Mouse (Mus musculus): ENCODE data around the gene Aknad1. TPM values are rescaled to one million over a fixed set of nuclear protein-coding genes. Genes with fewer than 3 reads are reported as not detected.

The Aknad1 gene
- under 0.01 TPM in 1 of 2 replicates, not detected in the other for total RNA-seq (2014; rRNA removed)
- polyA plus RNA-seq (2015; fragmentation: Nextera tagmentation; extraction: Ambion mirVana): not detected in 2 replicates

- DNase-seq (no peak), ATAC-seq (no peak)
- H3K27ac ChIP-seq (ENCODE audit: low read depth, low read length): no peak within 1 kb of the TSS
- no peak within 1 kb of the TSS for H3K4me3 ChIP-seq (ENCODE audit: low read depth, low read length)
- no peaks in the 10 kb centered on the region for H3K36me3 ChIP-seq (ENCODE audit: insufficient read depth)
- H3K9ac ChIP-seq: no peak within 1 kb of the TSS
- no peaks in the 10 kb centered on the region for H3K27me3 ChIP-seq (ENCODE audit: insufficient read depth, low read length)
- no peaks in the 10 kb centered on the region for H3K4me1 ChIP-seq (ENCODE audit: insufficient read depth)
- H3K9me3 ChIP-seq (ENCODE audit: low read length): no peaks in the 10 kb centered on the region
- TF ChIP-seq CTCF (IDR thresholded peaks at IDR 0.05; ENCODE audit: low read depth): no peak
- 67% methylated on average over 8 of the region's 8 CpGs for WGBS
- no peak within 1 kb of the TSS for H3K4me2 ChIP-seq (ENCODE audit: low read depth)
Measured at GRCm38 (mm10) chr3:108739045-108739708, at the start of gene Aknad1. Gene Aknad1, plus strand, starts transcription at chr3:108739658.

DNA sequence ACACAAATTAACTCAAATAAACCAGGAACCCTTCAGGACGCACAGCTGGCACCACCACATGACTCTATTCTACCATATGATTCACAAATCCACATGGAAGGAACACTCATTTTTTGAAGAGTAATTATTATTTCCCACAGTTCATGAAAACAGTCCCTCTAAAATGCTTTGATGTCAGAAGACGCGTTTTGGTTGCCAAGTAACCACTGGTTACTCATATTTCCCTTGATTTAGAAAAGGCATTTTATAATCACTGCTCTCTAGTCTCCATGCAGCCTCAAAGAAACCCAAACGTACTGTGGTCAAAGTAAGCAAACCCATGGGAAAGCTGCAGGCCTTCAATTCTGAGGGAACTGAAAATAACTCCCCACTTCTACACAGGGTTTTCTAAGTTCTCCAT is 49.5 kb upstream of the Aknad1 start:
- Histone ChIP-seq H3K36me3 (ENCODE audit: insufficient read depth) (peaks cover 17% of the 10 kb centered on the region), H3K9ac (no peak overlapping the region), H3K4me3 (ENCODE audit: low read depth, low read length) (no peak overlapping the region), H3K9me3 (ENCODE audit: low read length) (no peaks in the 10 kb centered on the region), H3K27ac (ENCODE audit: low read depth, low read length) (no peak overlapping the region), H3K4me2 (ENCODE audit: low read depth) (no peak overlapping the region), H3K27me3 (ENCODE audit: insufficient read depth, low read length) (no peaks in the 10 kb centered on the region), H3K4me1 (ENCODE audit: insufficient read depth) (no peaks in the 10 kb centered on the region)
- TF ChIP-seq CTCF (IDR thresholded peaks at IDR 0.05; ENCODE audit: low read depth): no peak
- 47% methylated on average over 4 of the region's 4 CpGs for WGBS
- DNase-seq (peak; percentile 7), ATAC-seq (peak; percentile 55)

GRCm38 (mm10) chr3:108694321-108694720 is 45.1 kb upstream of the Aknad1 start:
- no peaks in the 10 kb centered on the region for H3K27me3 ChIP-seq (ENCODE audit: insufficient read depth, low read length)
- DNase-seq: no peak
- H3K27ac ChIP-seq (ENCODE audit: low read depth, low read length): no peak overlapping the region
- H3K9me3 ChIP-seq (ENCODE audit: low read length): no peaks in the 10 kb centered on the region
- H3K4me1 ChIP-seq (ENCODE audit: insufficient read depth): no peaks in the 10 kb centered on the region
- H3K36me3 ChIP-seq (ENCODE audit: insufficient read depth): peaks cover 12% of the 10 kb centered on the region
- WGBS: 90% methylated on average over 9 of the region's 9 CpGs
- no peak overlapping the region for H3K4me3 ChIP-seq (ENCODE audit: low read depth, low read length)
- ATAC-seq: no peak
- no peak overlapping the region for H3K4me2 ChIP-seq (ENCODE audit: low read depth)
- H3K9ac ChIP-seq: no peak overlapping the region
- TF ChIP-seq CTCF (IDR thresholded peaks at IDR 0.05; ENCODE audit: low read depth): no peak

DNA sequence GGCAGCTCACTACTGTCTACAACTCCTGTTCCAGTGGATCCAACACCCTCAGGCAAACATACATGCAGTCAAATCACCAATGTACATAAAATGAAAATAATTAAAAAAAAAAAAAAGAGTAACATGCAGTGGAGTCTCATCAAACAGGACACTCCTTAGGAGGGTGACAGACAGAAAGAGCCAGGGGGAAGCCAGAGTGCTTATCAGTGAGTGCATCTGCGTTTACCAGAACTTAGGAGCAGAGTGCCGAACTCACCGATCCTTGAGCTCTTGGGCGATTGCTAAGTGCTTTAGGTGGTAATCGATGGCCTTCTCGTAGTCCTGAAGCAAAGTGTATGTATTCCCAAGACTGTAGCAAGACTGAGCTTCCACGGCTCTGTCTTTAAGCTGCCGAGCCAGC is 40.8 kb upstream of the Aknad1 start:
- DNase-seq (no peak), ATAC-seq (no peak)
- Histone ChIP-seq H3K27ac (ENCODE audit: low read depth, low read length) (no peak overlapping the region), H3K9ac (no peak overlapping the region), H3K27me3 (ENCODE audit: insufficient read depth, low read length) (no peaks in the 10 kb centered on the region), H3K9me3 (ENCODE audit: low read length) (no peaks in the 10 kb centered on the region), H3K4me1 (ENCODE audit: insufficient read depth) (no peaks in the 10 kb centered on the region), H3K4me2 (ENCODE audit: low read depth) (no peak overlapping the region), H3K4me3 (ENCODE audit: low read depth, low read length) (no peak overlapping the region), H3K36me3 (ENCODE audit: insufficient read depth) (peaks cover 22% of the 10 kb centered on the region)
- 96% methylated on average over 8 of the region's 8 CpGs for WGBS
- TF ChIP-seq CTCF (IDR thresholded peaks at IDR 0.05; ENCODE audit: low read depth): no peak

DNA sequence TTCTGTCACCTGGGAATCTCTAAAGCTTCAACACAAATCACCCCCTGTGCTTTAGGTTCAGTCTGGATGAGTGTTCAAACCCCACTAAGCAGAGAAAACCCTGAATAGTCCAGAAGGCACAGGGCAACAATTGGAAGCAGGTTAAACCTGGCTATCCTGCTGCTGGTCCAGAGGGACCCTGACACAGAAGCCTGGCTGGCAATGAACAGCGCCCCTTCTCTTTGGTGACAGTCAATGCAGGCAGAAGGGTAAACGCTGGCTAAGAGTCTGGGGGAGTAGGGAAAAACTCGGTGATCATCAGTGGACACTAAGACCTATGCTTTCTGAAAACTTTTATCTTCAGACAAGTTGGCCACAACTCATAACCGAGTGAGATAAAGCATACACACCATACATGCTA is 39.7 kb upstream of the Aknad1 start:
- DNase-seq: no peak
- H3K27ac ChIP-seq (ENCODE audit: low read depth, low read length): no peak overlapping the region
- no peaks in the 10 kb centered on the region for H3K4me1 ChIP-seq (ENCODE audit: insufficient read depth)
- WGBS: 95% methylated on average over 4 of the region's 4 CpGs
- H3K9ac ChIP-seq: no peak overlapping the region
- H3K36me3 ChIP-seq (ENCODE audit: insufficient read depth): peaks cover 22% of the 10 kb centered on the region
- H3K9me3 ChIP-seq (ENCODE audit: low read length): no peaks in the 10 kb centered on the region
- no peaks in the 10 kb centered on the region for H3K27me3 ChIP-seq (ENCODE audit: insufficient read depth, low read length)
- TF ChIP-seq CTCF (IDR thresholded peaks at IDR 0.05; ENCODE audit: low read depth): no peak
- no peak overlapping the region for H3K4me3 ChIP-seq (ENCODE audit: low read depth, low read length)
- no peak for ATAC-seq
- H3K4me2 ChIP-seq (ENCODE audit: low read depth): no peak overlapping the region

- ATAC-seq (no peak), DNase-seq (peak; percentile 26)
- no peak overlapping the region for H3K4me2 ChIP-seq (ENCODE audit: low read depth)
- peaks cover 22% of the 10 kb centered on the region for H3K36me3 ChIP-seq (ENCODE audit: insufficient read depth)
- WGBS: 91% methylated on average over 1 of the region's 1 CpGs
- H3K27ac ChIP-seq (ENCODE audit: low read depth, low read length): no peak overlapping the region
- H3K4me3 ChIP-seq (ENCODE audit: low read depth, low read length): no peak overlapping the region
- H3K9ac ChIP-seq: no peak overlapping the region
- no peaks in the 10 kb centered on the region for H3K27me3 ChIP-seq (ENCODE audit: insufficient read depth, low read length)
- no peaks in the 10 kb centered on the region for H3K9me3 ChIP-seq (ENCODE audit: low read length)
- TF ChIP-seq CTCF (IDR thresholded peaks at IDR 0.05; ENCODE audit: low read depth): peak; percentile 65
- H3K4me1 ChIP-seq (ENCODE audit: insufficient read depth): no peaks in the 10 kb centered on the region
Measured at GRCm38 (mm10) chr3:108701256-108701655, 38.2 kb upstream of the Aknad1 start.

DNA sequence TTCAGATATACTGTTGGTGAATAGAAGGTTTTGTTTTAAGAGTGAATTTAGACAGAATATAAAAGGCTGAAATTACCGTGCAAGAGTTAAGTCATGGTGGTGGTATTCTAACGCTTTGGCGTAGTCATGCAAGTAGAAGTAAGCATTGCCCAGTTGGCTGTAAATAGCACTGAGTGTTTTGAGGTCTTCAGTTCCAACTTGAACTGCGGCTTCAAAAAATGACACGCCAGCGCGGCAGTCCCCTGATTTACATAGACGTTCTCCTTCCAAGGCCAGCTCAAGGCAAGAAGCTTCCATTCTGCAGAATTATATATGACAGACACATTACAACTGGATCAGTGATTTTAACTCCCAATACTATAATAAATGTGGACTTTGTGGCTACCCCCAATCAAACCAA is 36.7 kb upstream of the Aknad1 start:
- H3K4me3 ChIP-seq (ENCODE audit: low read depth, low read length): no peak overlapping the region
- H3K4me2 ChIP-seq (ENCODE audit: low read depth): no peak overlapping the region
- no peak for DNase-seq
- no peak overlapping the region for H3K27ac ChIP-seq (ENCODE audit: low read depth, low read length)
- peaks cover 17% of the 10 kb centered on the region for H3K36me3 ChIP-seq (ENCODE audit: insufficient read depth)
- H3K27me3 ChIP-seq (ENCODE audit: insufficient read depth, low read length): no peaks in the 10 kb centered on the region
- no peak overlapping the region for H3K9ac ChIP-seq
- WGBS: 82% methylated on average over 8 of the region's 8 CpGs
- no peaks in the 10 kb centered on the region for H3K9me3 ChIP-seq (ENCODE audit: low read length)
- TF ChIP-seq CTCF (IDR thresholded peaks at IDR 0.05; ENCODE audit: low read depth): no peak
- H3K4me1 ChIP-seq (ENCODE audit: insufficient read depth): no peaks in the 10 kb centered on the region
- no peak for ATAC-seq

Measured in forebrain, postnatal 0 days (tissue).